Mouse (Mus musculus): ENCODE measurements at regions not wholly inside any gene's neighbourhood (a gene's known extent, or its start where the extent isn't known, plus 50 kb on each side); places are given as distances from the start of the nearest gene placed in this dataset.

DNA sequence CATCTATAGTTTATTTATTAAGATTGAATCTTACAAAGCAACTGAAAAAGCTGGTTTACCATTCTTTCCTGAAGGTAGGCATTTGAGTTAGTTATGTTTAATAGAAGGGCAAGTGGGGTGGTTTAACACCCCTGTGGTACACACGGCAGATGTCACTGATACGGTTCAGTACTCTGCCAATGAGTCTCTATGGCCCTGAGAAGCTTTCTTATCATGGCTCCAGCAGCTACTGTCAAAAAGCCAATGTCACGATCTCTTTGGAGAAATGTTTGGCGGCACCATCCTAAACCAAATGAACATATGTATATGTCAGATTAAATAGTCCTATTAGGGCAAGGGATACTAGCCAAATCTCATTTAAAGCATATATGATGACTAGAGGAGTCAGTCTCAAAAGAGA is 562.4 kb upstream of the Syt1 start:
- TF ChIP-seq CTCF (IDR thresholded peaks at IDR 0.05; ENCODE audit: borderline replicate concordance, insufficient read depth, low read length) (no peak), POLR2A (IDR thresholded peaks at IDR 0.05; ENCODE audit: low read depth, low read length) (no peak)

Measured in embryonic fibroblast, embryonic 13.5 days (primary cell).